In genomic region chr5:15005584-15005983, GRCm38 (mm10) we compare ENCODE assay signal across 11 mouse cellular contexts. TPM values are rescaled to one million over a fixed set of nuclear protein-coding genes. Genes with fewer than 3 reads are reported as not detected.
DNase-seq lines count a peak whose midpoint lies in the region; ATAC-seq lines count a peak whose summit lies in the region.
"Not testable (repeated sequence)": the region's sequence is repeated elsewhere in the genome, so short reads cannot be mapped to it uniquely, and the experiment has no call there.
"Had no signal": no experiment of that assay in that cellular context is flagged by ENCODE, and none has a peak within 500 bp of the region (broad histone marks: within the 10 kb centered on the region; RNA-seq: fewer than 3 reads in every experiment).

No protein-coding gene starts in this region.

- 61% methylated on average over 3 of the region's 4 CpGs for WGBS in forebrain, embryonic 12.5 days
- 62% methylated on average over 2 of the region's 4 CpGs for WGBS in hindbrain, embryonic 11.5 days
- 70% methylated on average over 4 of the region's 4 CpGs for WGBS in intestine, embryonic 15.5 days
- WGBS in limb, embryonic 11.5 days: 69% methylated on average over 2 of the region's 4 CpGs
- 30% methylated on average over 2 of the region's 4 CpGs for WGBS in liver, embryonic 16.5 days (ENCODE audit: insufficient replicate concordance)
- 54% methylated on average over 3 of the region's 4 CpGs for WGBS in midbrain, embryonic 13.5 days
- WGBS in neural tube, embryonic 13.5 days: 73% methylated on average over 3 of the region's 4 CpGs

- peaks cover 22% of the 10 kb centered on the region for H3K9me3 ChIP-seq in forebrain, embryonic 12.5 days
- H3K9me3 ChIP-seq in hindbrain, embryonic 11.5 days (ENCODE audit: control insufficient read depth, low read length); liver, embryonic 16.5 days (replicated peaks; ENCODE audit: control insufficient read depth, low read length): not testable (repeated sequence)
- H3K9me3 ChIP-seq in intestine, embryonic 15.5 days: peaks cover 10% of the 10 kb centered on the region; the same call in 1 of the 2 replicates
- H3K9me3 ChIP-seq in limb, embryonic 11.5 days (ENCODE audit: control insufficient read depth, low read length): peaks cover 13% of the 10 kb centered on the region
- H3K9me3 ChIP-seq in midbrain, embryonic 13.5 days: peaks cover 21% of the 10 kb centered on the region
- peaks cover 26% of the 10 kb centered on the region for H3K9me3 ChIP-seq in neural tube, embryonic 13.5 days

- H3K9ac ChIP-seq in forebrain, embryonic 12.5 days; hindbrain, embryonic 11.5 days (ENCODE audit: low read depth, low read length); intestine, embryonic 15.5 days; limb, embryonic 11.5 days (ENCODE audit: low read length); liver, embryonic 16.5 days (ENCODE audit: low read depth, low read length); midbrain, embryonic 13.5 days (replicated peaks); neural tube, embryonic 13.5 days: not testable (repeated sequence)

- H3K4me3 ChIP-seq in forebrain, embryonic 12.5 days (replicated peaks); hindbrain, embryonic 11.5 days (ENCODE audit: low read depth, low read length); intestine, embryonic 15.5 days (replicated peaks); limb, embryonic 11.5 days (ENCODE audit: low read depth, low read length); liver, embryonic 16.5 days (ENCODE audit: low read depth, low read length); midbrain, embryonic 13.5 days (replicated peaks); neural tube, embryonic 13.5 days: not testable (repeated sequence)

- not testable (repeated sequence) for H3K36me3 ChIP-seq in forebrain, embryonic 12.5 days (replicated peaks); hindbrain, embryonic 11.5 days (ENCODE audit: control insufficient read depth, insufficient read depth, low read length); intestine, embryonic 15.5 days; limb, embryonic 11.5 days (ENCODE audit: control insufficient read depth, insufficient read depth, low read length); liver, embryonic 16.5 days (ENCODE audit: control insufficient read depth, insufficient read depth); midbrain, embryonic 13.5 days; neural tube, embryonic 13.5 days

- not testable (repeated sequence) for H3K4me1 ChIP-seq in forebrain, embryonic 12.5 days; hindbrain, embryonic 11.5 days (replicated peaks; ENCODE audit: control insufficient read depth, insufficient read depth, low read length); intestine, embryonic 15.5 days (replicated peaks); limb, embryonic 11.5 days (ENCODE audit: control insufficient read depth, insufficient read depth, low read length); liver, embryonic 16.5 days (ENCODE audit: control insufficient read depth, low read depth, low read length); midbrain, embryonic 13.5 days (replicated peaks); neural tube, embryonic 13.5 days (replicated peaks)

- peak; percentile 55 for ATAC-seq in forebrain, embryonic 12.5 days (ENCODE audit: low FRiP score)
- ATAC-seq in hindbrain, embryonic 11.5 days (ENCODE audit: low FRiP score): peak; percentile 69
- ATAC-seq in intestine, embryonic 15.5 days: peak; percentile 42; the same call in 1 of the 2 replicates
- ATAC-seq in limb, embryonic 11.5 days (ENCODE audit: insufficient number of reproducible peaks, low FRiP score, low TSS enrichment, low read depth): peak; percentile 33; the same call in 1 of the 2 replicates
- peak; percentile 39; the same call in 1 of the 2 replicates for ATAC-seq in liver, embryonic 16.5 days (ENCODE audit: low read depth)
- ATAC-seq in midbrain, embryonic 13.5 days: peak; percentile 46; the same call in 1 of the 2 replicates
- peak; percentile 78 for ATAC-seq in neural tube, embryonic 13.5 days (ENCODE audit: low read depth)

- not testable (repeated sequence) for H3K27ac ChIP-seq in forebrain, embryonic 12.5 days; hindbrain, embryonic 11.5 days (ENCODE audit: low read depth, low read length); intestine, embryonic 15.5 days; limb, embryonic 11.5 days (replicated peaks; ENCODE audit: low read depth, low read length); liver, embryonic 16.5 days (ENCODE audit: low read length); midbrain, embryonic 13.5 days; neural tube, embryonic 13.5 days (replicated peaks)

- DNase-seq in hindbrain, embryonic 11.5 days (ENCODE audit: low spot score); limb, embryonic 11.5 days (ENCODE audit: low spot score): not testable (repeated sequence)

- H3K4me2 ChIP-seq in forebrain, embryonic 12.5 days; hindbrain, embryonic 11.5 days (replicated peaks; ENCODE audit: low read depth, low read length); intestine, embryonic 15.5 days (replicated peaks); limb, embryonic 11.5 days (ENCODE audit: low read depth, severe bottlenecking); liver, embryonic 16.5 days (ENCODE audit: low read depth, low read length); midbrain, embryonic 13.5 days (replicated peaks); neural tube, embryonic 13.5 days: not testable (repeated sequence)

- H3K27me3 ChIP-seq in forebrain, embryonic 12.5 days; hindbrain, embryonic 11.5 days (ENCODE audit: control insufficient read depth, insufficient read depth, low read length); intestine, embryonic 15.5 days (replicated peaks); limb, embryonic 11.5 days (ENCODE audit: control insufficient read depth, insufficient read depth, low read length); liver, embryonic 16.5 days (ENCODE audit: control insufficient read depth, insufficient read depth, low read depth, low read length); midbrain, embryonic 13.5 days; neural tube, embryonic 13.5 days: not testable (repeated sequence)

RNA-seq across cellular contexts. Expression of gene Gm10354, which starts 26.8 kb away (rescaled TPM):
- not detected in 2 replicates for polyA plus RNA-seq in forebrain, embryonic 12.5 days (2016; fragmentation: Nextera tagmentation; extraction: Ambion mirVana)
- not detected in 2 replicates for polyA plus RNA-seq in hindbrain, embryonic 11.5 days (2014; fragmentation: Nextera tagmentation; extraction: Ambion mirVana)
- polyA plus RNA-seq in intestine, embryonic 15.5 days (2015; fragmentation: Nextera tagmentation; extraction: Ambion mirVana): not detected in 2 replicates
- polyA plus RNA-seq in limb, embryonic 11.5 days (2014; fragmentation: Nextera tagmentation; extraction: Ambion mirVana): not detected in 2 replicates
- polyA plus RNA-seq in liver, embryonic 16.5 days (2015; fragmentation: Nextera tagmentation; extraction: Ambion mirVana): not detected in 2 replicates
- polyA plus RNA-seq in midbrain, embryonic 13.5 days (2015; fragmentation: Nextera tagmentation; extraction: Ambion mirVana): not detected in 2 replicates
- polyA plus RNA-seq in neural tube, embryonic 13.5 days (2015; fragmentation: Nextera tagmentation; extraction: Ambion mirVana): not detected in 2 replicates
- polyA plus RNA-seq: embryonic facial prominence, embryonic 13.5 days; frontal cortex, adult 2 months; heart, embryonic 13.5 days; liver, embryonic 13.5 days had no signal

RNA-seq across cellular contexts. Expression of gene Gm17019, which starts 27.2 kb away (rescaled TPM):
- polyA plus RNA-seq in forebrain, embryonic 12.5 days (2016; fragmentation: Nextera tagmentation; extraction: Ambion mirVana): not detected in 2 replicates
- not detected in 2 replicates for polyA plus RNA-seq in hindbrain, embryonic 11.5 days (2014; fragmentation: Nextera tagmentation; extraction: Ambion mirVana)
- polyA plus RNA-seq in intestine, embryonic 15.5 days (2015; fragmentation: Nextera tagmentation; extraction: Ambion mirVana): not detected in 2 replicates
- polyA plus RNA-seq in limb, embryonic 11.5 days (2014; fragmentation: Nextera tagmentation; extraction: Ambion mirVana): not detected in 2 replicates
- not detected in 2 replicates for polyA plus RNA-seq in liver, embryonic 16.5 days (2015; fragmentation: Nextera tagmentation; extraction: Ambion mirVana)
- not detected in 2 replicates for polyA plus RNA-seq in midbrain, embryonic 13.5 days (2015; fragmentation: Nextera tagmentation; extraction: Ambion mirVana)
- polyA plus RNA-seq in neural tube, embryonic 13.5 days (2015; fragmentation: Nextera tagmentation; extraction: Ambion mirVana): not detected in 2 replicates
- polyA plus RNA-seq: embryonic facial prominence, embryonic 13.5 days; frontal cortex, adult 2 months; heart, embryonic 13.5 days; liver, embryonic 13.5 days had no signal
